Mouse (Mus musculus): ENCODE data around the gene Arsg. TPM values are rescaled to one million over a fixed set of nuclear protein-coding genes. Genes with fewer than 3 reads are reported as not detected.
A peak's percentile ranks its signal among the peaks of the same experiment; 100 is the strongest.

Gene Arsg
- polyA plus RNA-seq, 1 experiment: 4.0 TPM

DNA sequence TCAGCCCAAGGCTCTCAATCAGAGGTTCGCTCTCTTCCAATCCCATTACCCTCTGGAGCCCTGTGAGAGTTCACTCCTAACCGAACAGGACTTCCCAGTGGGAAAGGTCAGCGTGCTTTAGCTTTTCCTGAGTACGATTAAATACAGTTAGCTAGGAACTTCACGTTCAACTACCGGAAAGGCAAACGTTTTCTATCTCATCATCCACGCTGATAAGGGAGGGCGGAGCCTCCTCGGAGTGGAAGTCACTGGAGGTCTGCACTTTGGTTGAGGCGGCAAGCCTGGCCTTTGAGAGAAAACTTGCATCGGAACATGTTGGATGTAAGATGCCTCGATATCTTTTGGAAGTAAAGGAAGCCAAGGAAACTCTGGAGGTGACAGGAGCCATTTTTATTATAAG, 113.8 kb downstream of the Arsg start:
- no peaks in the 10 kb centered on the region for H3K27me3 ChIP-seq (ENCODE audit: control insufficient read depth, insufficient read depth, low read length)
- 66% methylated on average over 13 of the region's 13 CpGs for WGBS
- TF ChIP-seq CTCF (IDR thresholded peaks at IDR 0.05; ENCODE audit: borderline replicate concordance, control insufficient read depth, extremely low read depth, insufficient read depth, low read length, poor library complexity): no peak
- no peak for TF ChIP-seq POLR2A (IDR thresholded peaks at IDR 0.05; ENCODE audit: control insufficient read depth, extremely low read depth, insufficient read depth, low read length, poor library complexity)
- no peak overlapping the region for H3K27ac ChIP-seq (ENCODE audit: control insufficient read depth, insufficient read depth, low read length)
- H3K4me1 ChIP-seq (replicated peaks; ENCODE audit: control insufficient read depth, insufficient read depth, low read length): peaks cover 15% of the 10 kb centered on the region
- DNase-seq: no peak
- H3K36me3 ChIP-seq (ENCODE audit: control insufficient read depth, insufficient read depth, low read length): no peaks in the 10 kb centered on the region
- no peak overlapping the region for H3K4me3 ChIP-seq (ENCODE audit: control insufficient read depth, insufficient read depth, low read length)

DNA sequence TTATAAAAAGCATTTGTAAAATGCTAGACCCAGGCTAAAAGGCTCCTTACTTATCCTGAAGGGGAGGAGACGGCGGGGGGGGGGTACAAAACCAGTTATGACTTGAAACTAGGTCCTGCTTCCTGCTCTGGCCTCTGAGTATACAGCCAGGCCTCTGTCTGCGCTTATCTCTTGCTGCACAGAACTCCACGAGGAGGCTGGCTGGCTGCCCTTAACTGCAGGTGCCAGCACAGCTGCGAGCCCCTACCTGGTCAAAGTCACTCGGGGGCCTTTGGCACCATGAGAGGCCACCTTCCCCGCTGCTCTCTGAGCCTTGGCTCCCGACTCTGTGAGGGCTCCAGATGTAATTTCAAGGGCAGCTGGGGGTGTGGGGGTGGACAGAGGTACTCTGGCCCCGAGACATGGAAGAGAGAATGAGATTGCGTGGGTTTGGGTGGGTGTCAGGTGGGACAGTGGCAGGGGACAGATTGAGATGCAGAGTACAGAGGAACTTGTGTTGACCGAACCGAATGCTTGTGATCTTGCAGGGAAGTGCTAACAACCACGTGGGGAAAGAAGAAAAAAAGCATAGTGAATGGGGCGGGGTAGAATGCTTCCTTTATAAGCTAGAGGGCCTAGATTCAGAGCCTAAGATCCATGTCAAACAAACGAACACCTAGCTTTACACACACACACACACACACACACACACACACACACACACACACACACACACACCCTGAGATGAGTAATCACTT, 114.6 kb downstream of the Arsg start:
- Histone ChIP-seq H3K4me3 (ENCODE audit: control insufficient read depth, insufficient read depth, low read length) (no peak overlapping the region), H3K36me3 (ENCODE audit: control insufficient read depth, insufficient read depth, low read length) (no peaks in the 10 kb centered on the region), H3K27me3 (ENCODE audit: control insufficient read depth, insufficient read depth, low read length) (no peaks in the 10 kb centered on the region), H3K4me1 (replicated peaks; ENCODE audit: control insufficient read depth, insufficient read depth, low read length) (peaks cover 15% of the 10 kb centered on the region), H3K27ac (ENCODE audit: control insufficient read depth, insufficient read depth, low read length) (no peak overlapping the region)
- 10% methylated on average over 15 of the region's 15 CpGs for WGBS
- peak; percentile 11 for DNase-seq
- TF ChIP-seq CTCF (IDR thresholded peaks at IDR 0.05; ENCODE audit: borderline replicate concordance, control insufficient read depth, extremely low read depth, insufficient read depth, low read length, poor library complexity): no peak
- TF ChIP-seq POLR2A (IDR thresholded peaks at IDR 0.05; ENCODE audit: control insufficient read depth, extremely low read depth, insufficient read depth, low read length, poor library complexity): no peak

DNA sequence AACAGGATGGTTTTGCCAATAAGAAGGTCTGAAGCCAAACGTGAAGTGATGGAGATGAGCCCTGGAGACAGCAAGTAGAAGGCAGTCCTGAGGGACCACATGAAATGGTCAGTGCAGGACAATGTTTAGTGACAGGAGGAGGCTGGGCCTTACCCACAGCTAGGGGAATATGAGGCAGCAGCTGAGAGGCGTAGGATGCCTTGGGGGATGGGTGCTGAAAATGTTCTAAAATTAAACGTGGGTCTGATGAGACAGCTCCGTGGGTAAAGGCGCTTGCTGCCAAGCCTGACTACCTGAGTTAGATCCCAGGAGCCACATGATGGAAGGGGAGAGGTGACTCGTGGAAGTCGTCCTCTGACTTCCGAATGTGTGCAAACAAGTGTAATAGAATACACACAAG, 116.8 kb downstream of the Arsg start:
- WGBS: 85% methylated on average over 8 of the region's 8 CpGs
- no peak overlapping the region for H3K27ac ChIP-seq (ENCODE audit: control insufficient read depth, insufficient read depth, low read length)
- no peak for DNase-seq
- no peak overlapping the region for H3K4me3 ChIP-seq (ENCODE audit: control insufficient read depth, insufficient read depth, low read length)
- no peaks in the 10 kb centered on the region for H3K27me3 ChIP-seq (ENCODE audit: control insufficient read depth, insufficient read depth, low read length)
- no peaks in the 10 kb centered on the region for H3K36me3 ChIP-seq (ENCODE audit: control insufficient read depth, insufficient read depth, low read length)
- H3K4me1 ChIP-seq (replicated peaks; ENCODE audit: control insufficient read depth, insufficient read depth, low read length): peaks cover 15% of the 10 kb centered on the region
- TF ChIP-seq POLR2A (IDR thresholded peaks at IDR 0.05; ENCODE audit: control insufficient read depth, extremely low read depth, insufficient read depth, low read length, poor library complexity) (no peak), CTCF (IDR thresholded peaks at IDR 0.05; ENCODE audit: borderline replicate concordance, control insufficient read depth, extremely low read depth, insufficient read depth, low read length, poor library complexity) (no peak)

DNA sequence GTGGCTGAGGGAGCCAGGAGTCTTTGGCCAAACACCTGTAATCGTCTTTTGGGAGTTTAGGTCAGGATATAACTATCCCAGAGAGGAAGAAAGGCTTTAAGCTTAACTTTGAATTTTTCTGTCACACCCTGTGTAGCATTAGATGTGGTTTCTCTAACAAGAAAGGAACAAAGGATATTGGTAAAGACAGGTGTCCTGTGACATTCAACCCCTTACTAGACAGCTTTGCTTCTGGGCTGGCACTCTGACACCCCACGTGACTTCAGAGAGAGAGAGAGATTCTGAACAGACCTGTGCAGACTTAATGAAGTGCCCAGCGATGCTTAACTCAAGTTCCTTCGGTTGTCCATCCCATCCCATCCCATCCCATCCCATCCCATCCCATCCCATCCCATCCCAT, 118.3 kb downstream of the Arsg start:
- no peak overlapping the region for H3K27ac ChIP-seq (ENCODE audit: control insufficient read depth, insufficient read depth, low read length)
- no peaks in the 10 kb centered on the region for H3K27me3 ChIP-seq (ENCODE audit: control insufficient read depth, insufficient read depth, low read length)
- no peaks in the 10 kb centered on the region for H3K36me3 ChIP-seq (ENCODE audit: control insufficient read depth, insufficient read depth, low read length)
- 16% methylated on average over 4 of the region's 4 CpGs for WGBS
- TF ChIP-seq POLR2A (IDR thresholded peaks at IDR 0.05; ENCODE audit: control insufficient read depth, extremely low read depth, insufficient read depth, low read length, poor library complexity) (no peak), CTCF (IDR thresholded peaks at IDR 0.05; ENCODE audit: borderline replicate concordance, control insufficient read depth, extremely low read depth, insufficient read depth, low read length, poor library complexity) (no peak)
- peak; percentile 23 for DNase-seq
- H3K4me3 ChIP-seq (ENCODE audit: control insufficient read depth, insufficient read depth, low read length): no peak overlapping the region
- H3K4me1 ChIP-seq (replicated peaks; ENCODE audit: control insufficient read depth, insufficient read depth, low read length): peaks cover 15% of the 10 kb centered on the region

DNA sequence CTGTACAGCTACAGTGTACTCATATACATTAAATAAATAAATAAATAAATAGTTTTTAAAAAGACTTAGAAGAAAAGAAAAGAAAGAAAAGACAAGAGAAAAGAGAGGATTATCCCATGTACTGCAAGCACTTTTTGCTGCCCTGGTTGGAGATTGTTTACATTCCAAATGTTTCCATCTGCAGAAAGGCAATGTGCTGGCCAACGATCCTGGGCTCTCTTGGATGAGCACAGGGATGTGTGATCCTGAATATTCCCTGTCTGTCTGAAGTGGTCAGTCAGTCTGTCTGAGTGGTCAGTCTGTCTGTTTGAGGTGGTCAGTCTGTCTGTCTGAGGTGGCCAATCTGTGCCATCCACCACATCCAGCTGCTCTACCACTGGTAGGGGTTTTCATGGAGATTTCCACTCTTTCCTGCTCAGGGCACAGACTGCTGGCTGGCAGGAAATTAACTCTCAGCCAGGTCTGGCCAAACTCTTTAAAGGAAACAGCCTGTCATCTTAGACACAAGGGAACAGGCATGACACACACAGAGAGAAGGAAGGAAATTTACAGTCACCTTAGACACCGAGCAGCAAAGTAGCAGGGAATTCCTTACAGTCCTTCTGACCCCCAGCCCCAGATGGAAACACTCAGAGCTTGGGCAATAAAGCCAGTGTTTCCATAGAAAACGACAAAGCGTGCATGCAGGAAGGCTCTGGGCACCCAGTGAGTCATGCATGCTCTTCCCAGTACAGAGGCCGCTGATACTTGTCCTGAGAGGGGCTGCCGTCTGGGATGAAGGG, 120.2 kb downstream of the Arsg start:
- no peak for DNase-seq
- WGBS: 73% methylated on average over 6 of the region's 6 CpGs

DNA sequence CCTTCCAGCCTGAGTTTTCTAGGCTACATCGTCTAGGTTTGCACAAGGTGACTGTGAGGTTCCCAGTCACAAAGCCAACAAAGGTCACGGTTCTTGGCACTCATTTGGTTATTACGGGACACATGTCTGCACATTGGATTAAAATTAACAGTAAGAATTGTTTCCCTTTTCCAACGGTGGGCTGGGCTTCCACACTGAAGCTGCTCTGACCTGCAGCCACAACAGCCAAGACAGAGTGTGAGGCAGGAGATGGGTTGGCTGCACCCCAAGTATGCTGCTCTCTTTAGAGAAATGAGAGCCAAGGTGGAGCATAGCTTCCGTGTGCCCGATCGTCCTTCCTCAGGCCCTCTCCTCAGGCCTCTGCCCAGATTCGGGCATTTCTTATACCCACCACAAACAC, 121.6 kb downstream of the Arsg start:
- TF ChIP-seq CTCF (IDR thresholded peaks at IDR 0.05; ENCODE audit: borderline replicate concordance, control insufficient read depth, extremely low read depth, insufficient read depth, low read length, poor library complexity) (no peak), POLR2A (IDR thresholded peaks at IDR 0.05; ENCODE audit: control insufficient read depth, extremely low read depth, insufficient read depth, low read length, poor library complexity) (no peak)
- 81% methylated on average over 8 of the region's 8 CpGs for WGBS
- no peak for DNase-seq
- Histone ChIP-seq H3K36me3 (ENCODE audit: control insufficient read depth, insufficient read depth, low read length) (no peaks in the 10 kb centered on the region), H3K27me3 (ENCODE audit: control insufficient read depth, insufficient read depth, low read length) (no peaks in the 10 kb centered on the region), H3K4me1 (replicated peaks; ENCODE audit: control insufficient read depth, insufficient read depth, low read length) (peaks cover 10% of the 10 kb centered on the region), H3K4me3 (ENCODE audit: control insufficient read depth, insufficient read depth, low read length) (no peak overlapping the region), H3K27ac (ENCODE audit: control insufficient read depth, insufficient read depth, low read length) (no peak overlapping the region)

More for the DNA sequence above, 120.2 kb downstream of the Arsg start:
- H3K27ac ChIP-seq (ENCODE audit: control insufficient read depth, insufficient read depth, low read length): no peak overlapping the region
- no peaks in the 10 kb centered on the region for H3K36me3 ChIP-seq (ENCODE audit: control insufficient read depth, insufficient read depth, low read length)
- peaks cover 7% of the 10 kb centered on the region for H3K4me1 ChIP-seq (replicated peaks; ENCODE audit: control insufficient read depth, insufficient read depth, low read length)
- H3K4me3 ChIP-seq (ENCODE audit: control insufficient read depth, insufficient read depth, low read length): no peak overlapping the region
- no peaks in the 10 kb centered on the region for H3K27me3 ChIP-seq (ENCODE audit: control insufficient read depth, insufficient read depth, low read length)
- TF ChIP-seq CTCF (IDR thresholded peaks at IDR 0.05; ENCODE audit: borderline replicate concordance, control insufficient read depth, extremely low read depth, insufficient read depth, low read length, poor library complexity): no peak
- TF ChIP-seq POLR2A (IDR thresholded peaks at IDR 0.05; ENCODE audit: control insufficient read depth, extremely low read depth, insufficient read depth, low read length, poor library complexity): no peak
